Mouse (Mus musculus) adrenal gland (tissue): ENCODE results near the gene Olfr960.

ENCODE experiments used
- intact Hi-C: fragments of 180-260 bp; cut with DNase I; formaldehyde crosslinking; loops from one replicate; pipeline ENCODE4 v1.15.1; 2025
- long read RNA-seq, 2 experiments: library from polyadenylated mRNA; unstranded; transcript quantifications; one replicate each; pipeline ENCODE4 v2.0.0; 2020; ENCODE audit warnings: borderline replicate concordance in 1 of 2; ENCODE audit not compliant: insufficient replicate concordance in 1 of 2

Olfr960 gene
- long read RNA-seq, experiment 1 = 0 reads
- long read RNA-seq, experiment 2 = 0 reads

DNA sequence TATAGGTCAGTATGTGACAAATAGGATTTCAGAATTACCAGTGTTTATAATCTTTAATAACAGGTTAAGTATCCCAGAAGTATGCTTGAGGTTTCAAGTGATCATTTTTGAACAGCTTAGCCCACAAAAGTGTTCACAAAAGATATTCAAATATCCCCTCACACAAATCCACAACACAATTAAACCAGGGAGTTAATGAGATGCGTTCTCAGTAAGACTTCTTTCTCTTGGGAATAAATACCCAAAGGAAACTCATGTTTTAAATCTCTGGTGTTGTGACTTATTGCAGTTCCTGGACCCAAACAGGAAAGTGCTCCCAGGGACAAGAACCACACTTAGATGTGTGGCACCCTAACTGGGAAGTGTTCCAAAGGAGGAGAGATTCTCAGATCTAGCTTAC is at the start of gene Olfr960:
Gene Olfr960 (plus strand): TSS at position 301 of the 400 bp plus-strand sequence.
- intact Hi-C loops = no loop called here

- intact Hi-C loops = no loop called here
Observed at GRCm38 (mm10) chr9:39575469-39575868, 45.7 kb upstream of the Olfr960 start, which contains the start of gene Olfr959. Gene Olfr959 (minus strand): TSS chr9:39575569.

GRCm38 (mm10) chr9:39577050-39577449 is 44.1 kb upstream of the Olfr960 start:
- intact Hi-C loops = no loop called here

DNA sequence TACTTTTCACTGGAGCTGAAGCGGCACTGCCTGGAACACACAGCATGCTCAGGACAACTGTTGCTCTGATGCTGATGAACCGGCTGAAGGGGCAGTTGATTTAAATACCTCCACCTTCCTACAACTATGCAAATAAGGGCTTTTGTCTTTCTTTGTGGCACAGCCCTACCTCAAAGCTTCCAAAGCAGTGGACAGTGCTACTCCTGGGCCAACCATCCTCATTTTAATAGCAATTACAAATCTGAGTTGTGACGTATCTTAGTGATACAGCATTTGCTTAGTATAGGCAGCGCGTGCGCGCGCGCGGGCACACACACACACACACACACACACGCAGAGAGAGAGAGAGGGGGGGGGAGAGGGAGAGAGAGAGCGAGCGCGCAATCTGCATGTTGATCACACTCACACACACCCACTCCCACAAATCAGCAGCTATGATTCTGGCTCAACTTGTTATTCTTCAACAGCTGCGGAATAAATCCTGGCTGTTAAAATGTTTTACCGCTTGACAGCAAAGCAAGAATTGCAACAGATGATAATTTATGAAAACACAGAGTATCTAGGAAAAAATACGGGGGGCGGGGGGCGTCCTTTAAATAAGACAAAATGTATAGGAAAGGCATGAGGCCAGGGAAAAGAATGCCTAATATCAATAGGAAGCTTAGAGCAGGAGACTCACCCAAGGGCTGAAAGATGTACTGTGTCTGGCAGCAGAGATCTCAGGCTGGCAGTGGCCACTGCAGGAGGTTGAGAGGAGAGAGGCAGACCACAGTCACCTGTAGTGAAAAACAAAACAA is 18.4 kb upstream of the Olfr960 start:
- intact Hi-C loops = no loop called here

DNA sequence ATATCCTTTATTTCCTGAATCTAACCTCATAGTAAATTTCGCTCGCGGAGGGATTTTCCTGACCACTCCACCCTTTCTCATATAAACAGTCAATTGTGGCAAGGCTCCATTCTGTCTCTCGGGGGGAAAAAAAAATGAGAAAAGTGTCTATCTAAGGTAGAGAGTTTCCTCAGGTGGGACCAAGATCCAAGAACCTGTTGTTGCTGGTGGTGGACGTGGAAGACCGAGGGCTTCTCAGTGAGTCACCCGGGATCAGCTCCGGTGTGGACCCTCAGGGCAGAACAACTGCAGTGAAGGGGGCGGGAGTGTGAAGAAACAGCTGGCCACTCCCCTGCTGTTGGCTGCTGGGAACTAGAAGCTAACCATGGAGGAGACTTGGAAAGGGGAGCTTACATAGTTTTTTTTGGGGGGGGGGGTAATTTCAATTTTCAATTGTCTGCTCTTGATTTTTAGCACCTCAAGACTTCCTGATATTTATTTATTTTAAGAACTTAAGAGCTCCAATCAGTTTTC is 17.8 kb upstream of the Olfr960 start:
- intact Hi-C loops = no loop called here

DNA sequence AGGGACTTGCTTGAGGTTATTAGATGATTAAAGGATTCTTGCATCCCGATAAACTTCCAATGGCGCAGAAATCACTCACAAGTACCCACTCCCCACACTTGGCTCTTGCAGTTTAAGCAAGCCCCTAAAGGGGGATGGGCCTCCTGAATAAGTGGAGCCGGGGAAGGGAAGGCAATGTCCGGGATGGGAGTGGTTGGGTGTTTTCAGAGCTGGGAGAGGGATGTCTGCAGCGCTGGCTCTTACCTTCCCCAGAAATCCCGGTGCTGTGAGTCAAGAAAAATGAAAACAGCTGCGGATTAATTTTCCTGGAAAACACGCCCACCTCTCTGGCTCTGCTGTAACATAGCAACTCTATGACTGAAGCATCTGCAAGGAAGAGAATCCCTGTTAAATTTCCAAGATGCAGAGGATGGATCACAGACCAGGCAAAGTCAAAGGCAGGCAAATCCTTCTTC is 17.1 kb upstream of the Olfr960 start, which contains the start of gene AW551984:
Gene AW551984 (minus strand): TSS at position 405 of the 455 bp plus-strand sequence.
- intact Hi-C loops = no loop called here

GRCm38 (mm10) chr9:39608497-39608896 is 12.7 kb upstream of the Olfr960 start:
- intact Hi-C loops = no loop called here

GRCm38 (mm10) chr9:39610355-39610754 is 10.8 kb upstream of the Olfr960 start, which contains the start of gene Olfr148:
Gene Olfr148 (plus strand): TSS chr9:39610655.
- intact Hi-C loops = loop anchor here (5.0 kb wide), 1 partner anchor 103 kb away; no protein-coding TSS in a partner anchor

GRCm38 (mm10) chr9:39611953-39612352 is 9.2 kb upstream of the Olfr960 start:
- intact Hi-C loops = loop anchor here (5.0 kb wide), 1 partner anchor 105 kb away; no protein-coding TSS in a partner anchor

- intact Hi-C loops = no loop called here
Observed at GRCm38 (mm10) chr9:39623783-39624182, 2.6 kb downstream of the Olfr960 start.

DNA sequence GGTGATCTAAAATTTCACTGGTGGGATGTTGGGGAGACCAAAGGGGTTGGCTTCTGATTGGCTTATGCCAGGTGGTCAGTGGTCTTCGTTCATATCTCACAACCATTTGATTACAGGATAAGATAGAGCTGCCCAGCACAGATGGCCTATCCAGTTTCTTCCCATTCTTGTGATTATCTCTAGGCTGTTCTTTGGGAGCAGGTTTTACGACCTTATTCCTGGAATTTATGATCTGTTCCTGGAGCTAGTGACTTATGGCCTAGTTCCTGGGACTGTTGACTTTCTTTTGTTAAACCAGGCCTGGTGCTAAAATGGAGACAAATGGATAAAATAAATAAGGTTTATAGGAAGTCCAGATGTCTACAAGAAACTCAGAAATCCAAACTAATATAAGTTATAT is 3.5 kb downstream of the Olfr960 start:
- intact Hi-C loops = no loop called here

- intact Hi-C loops = no loop called here
Observed at GRCm38 (mm10) chr9:39629069-39629468, 7.9 kb downstream of the Olfr960 start.

DNA sequence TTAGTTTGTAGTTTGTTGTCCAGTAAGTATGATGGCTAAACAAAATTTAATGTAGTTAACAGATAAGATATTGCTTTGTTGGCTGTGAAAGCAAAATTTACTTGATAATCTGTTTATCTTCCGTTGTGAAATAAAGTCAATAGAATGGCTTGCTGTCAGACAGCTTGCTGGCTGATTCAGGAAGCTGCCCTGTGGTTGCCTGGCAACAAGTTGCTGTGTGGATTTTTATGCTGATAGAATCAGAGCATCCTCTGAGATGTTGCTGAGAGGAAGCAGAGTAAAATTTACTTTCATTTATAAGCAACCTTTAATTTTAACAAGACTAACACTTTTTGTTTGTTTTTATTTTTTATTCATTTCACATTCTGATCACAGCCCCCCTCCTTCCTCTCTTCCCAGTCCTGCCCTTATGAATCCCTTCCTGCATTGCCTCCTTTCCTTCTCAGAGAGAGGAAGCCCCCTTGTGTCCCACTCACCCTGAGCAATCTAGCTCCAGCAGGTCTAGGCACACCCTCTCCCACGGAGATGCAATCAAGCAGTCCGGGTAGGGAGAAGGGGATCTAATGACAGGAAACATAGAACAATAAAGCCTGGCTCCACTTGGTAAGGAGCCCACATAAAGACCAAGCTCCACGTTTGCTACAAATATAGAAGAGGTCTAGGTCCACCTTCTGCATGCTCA is 12.9 kb downstream of the Olfr960 start:
- intact Hi-C loops = no loop called here

DNA sequence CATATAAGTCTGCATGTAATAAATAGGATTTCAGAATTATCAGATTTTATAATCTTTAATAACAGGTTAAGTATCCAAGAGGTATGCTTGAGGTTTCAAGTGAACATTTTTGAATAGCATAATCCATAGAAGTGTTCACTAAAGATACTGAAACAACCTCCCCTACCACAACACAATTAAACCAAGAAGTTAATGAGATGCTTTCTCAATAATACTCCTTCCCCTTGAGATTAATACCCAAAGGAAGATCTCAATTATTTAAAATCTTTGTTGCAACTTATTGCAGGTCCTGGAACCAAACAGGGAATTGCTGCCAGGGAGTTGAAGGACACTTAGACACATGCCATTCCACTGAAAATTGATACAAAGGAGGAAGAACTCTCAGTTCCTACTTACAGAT is 23.6 kb downstream of the Olfr960 start, which contains the start of gene Olfr961:
Gene Olfr961 (plus strand): TSS at position 301 of the 400 bp plus-strand sequence.
- intact Hi-C loops = no loop called here

GRCm38 (mm10) chr9:39647382-39647781 is 26.2 kb downstream of the Olfr960 start:
- intact Hi-C loops = no loop called here

- intact Hi-C loops = no loop called here
Observed at GRCm38 (mm10) chr9:39654756-39655396, 33.7 kb downstream of the Olfr960 start.

DNA sequence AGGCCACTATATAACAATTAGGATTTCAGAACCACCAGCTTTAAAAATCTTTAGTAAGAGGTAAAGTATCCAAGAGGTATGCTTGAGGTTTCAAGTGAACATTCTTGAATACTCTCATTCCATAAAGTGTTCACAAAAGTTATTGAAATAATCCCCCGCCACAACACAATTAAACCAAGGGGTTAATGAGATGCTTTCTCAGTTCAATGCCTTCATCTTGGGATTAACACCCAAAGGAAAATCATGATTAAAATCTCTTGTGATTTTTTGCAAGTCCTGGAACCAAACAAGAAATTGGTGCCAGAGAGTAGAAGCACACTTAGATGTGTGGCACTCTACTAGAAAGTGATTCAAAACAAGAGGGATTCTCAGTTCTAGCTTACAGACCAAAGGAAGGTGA is 45.7 kb downstream of the Olfr960 start, which contains the start of gene Olfr963:
Gene Olfr963 (plus strand): TSS at position 301 of the 400 bp plus-strand sequence.
- intact Hi-C loops = no loop called here

DNA sequence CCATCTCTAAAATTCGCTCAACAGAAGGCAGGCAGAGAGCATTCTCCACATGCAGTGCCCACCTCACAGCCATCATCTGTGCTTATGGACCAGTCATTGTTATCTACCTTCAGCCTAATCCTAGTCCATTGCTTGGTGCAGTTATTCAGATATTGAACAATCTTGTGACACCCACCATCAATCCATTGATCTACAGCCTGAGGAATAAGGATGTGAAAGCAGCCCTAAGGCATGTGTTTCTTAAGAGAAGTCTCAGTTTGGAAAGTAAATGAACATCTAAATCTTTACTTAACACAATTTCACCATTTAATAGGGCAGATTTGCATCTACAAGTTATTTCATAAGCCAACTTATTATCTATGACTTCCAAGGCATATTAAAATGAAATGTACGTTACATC is 48.5 kb downstream of the Olfr960 start:
- intact Hi-C loops = no loop called here
